Mouse (Mus musculus): Measurements from ENCODE around the gene Abca3.

DNA sequence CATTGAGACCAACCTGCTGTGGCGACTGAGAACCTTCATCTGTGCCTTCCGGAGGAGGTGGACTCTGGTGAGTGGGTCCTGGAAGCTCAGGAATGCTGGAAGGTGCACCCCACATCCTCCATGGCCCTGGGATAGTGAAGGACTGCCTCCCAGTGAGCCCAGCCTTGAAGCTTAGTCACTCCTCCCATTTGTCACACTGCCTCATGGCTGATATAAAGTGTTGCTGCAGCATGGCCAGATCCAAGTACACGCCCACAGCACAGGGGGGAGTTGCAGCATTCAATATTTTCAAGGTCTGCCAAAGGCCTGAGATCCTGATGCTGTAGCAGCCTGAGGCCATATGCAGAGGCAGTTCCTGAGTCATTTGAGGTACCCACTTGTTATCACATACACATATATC lies 50.6 kb downstream of the Abca3 start:
- TF ChIP-seq CTCF (IDR thresholded peaks at IDR 0.05; ENCODE audit: control insufficient read depth, insufficient read depth, insufficient read length) (no peak), CEBPB (IDR thresholded peaks at IDR 0.05; ENCODE audit: low read depth) (no peak), FOSL1 (IDR thresholded peaks at IDR 0.05; ENCODE audit: insufficient read depth, low read length, poor library complexity, severe bottlenecking) (no peak), MYOD1 (IDR thresholded peaks at IDR 0.05; ENCODE audit: control insufficient read depth, insufficient read length, low read depth) (no peak), MYOG (IDR thresholded peaks at IDR 0.05; ENCODE audit: control insufficient read depth, extremely low read depth, insufficient read length) (no peak), MAX (IDR thresholded peaks at IDR 0.05) (no peak), USF1 (IDR thresholded peaks at IDR 0.05; ENCODE audit: low read depth) (no peak)

All from C2C12 (cell line).